Mouse (Mus musculus) cortical plate, adult 2 months (tissue): ENCODE measurements around the gene Rad54l2.

Source experiments
- CTCF ChIP-seq: fragments of 200-500 bp; IDR thresholded peaks from 2 replicates; pipeline ENCODE4 v1.5.1; 2011; ENCODE audit warnings: mild to moderate bottlenecking, control low read depth, low read length; ENCODE audit not compliant: insufficient read depth; ENCODE audit errors: extremely low read depth
- POLR2A ChIP-seq: fragments of 200-500 bp; IDR thresholded peaks from 2 replicates; pipeline ENCODE4 v1.6.1; 2011; ENCODE audit warnings: mild to moderate bottlenecking, low read length, control low read depth; ENCODE audit not compliant: insufficient read depth; ENCODE audit errors: extremely low read depth

GRCm38 (mm10) chr9:106684918-106685248 lies 104.1 kb downstream of the Rad54l2 start:
- TF ChIP-seq CTCF (no peak), POLR2A (no peak)
